Mouse (Mus musculus) liver, adult 2 months (tissue): ENCODE results near the gene Sprr2a1.
"Not testable (repeated sequence)": the region's sequence is repeated elsewhere in the genome, so short reads cannot be mapped to it uniquely, and the experiment has no call there.

Experiments used
- CTCF ChIP-seq: fragments of 200-500 bp; IDR thresholded peaks from 2 replicates; pipeline ENCODE4 v1.5.1; 2011; ENCODE audit warnings: low read depth, low read length, control low read depth
- POLR2A ChIP-seq: fragments of 200-500 bp; IDR thresholded peaks from 2 replicates; pipeline ENCODE4 v1.6.1; 2011; ENCODE audit warnings: low read length, control low read depth; ENCODE audit not compliant: insufficient read depth; ENCODE audit errors: extremely low read depth

DNA sequence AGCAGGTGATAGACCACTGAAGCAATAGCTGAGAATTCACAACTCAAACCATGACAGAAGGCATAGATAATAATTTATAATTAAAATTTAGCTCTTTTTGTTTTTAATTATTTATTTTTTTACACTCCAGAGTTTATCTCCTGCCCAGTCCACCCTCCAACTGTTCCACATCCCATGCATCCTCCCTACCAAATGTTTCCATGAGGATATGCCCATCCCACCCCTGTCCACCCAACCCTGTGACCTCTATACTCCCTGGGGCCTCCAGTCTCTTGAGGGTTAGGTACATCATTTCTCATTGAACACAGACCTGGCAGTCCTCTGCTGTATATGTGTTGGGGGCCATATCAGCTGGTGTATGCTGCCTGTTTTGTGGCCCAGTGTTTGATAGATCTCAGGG, 42.9 kb downstream of the Sprr2a1 start:
- TF ChIP-seq CTCF, POLR2A: not testable (repeated sequence)
